Mouse (Mus musculus) neural tube, embryonic 13.5 days (tissue): Measurements from ENCODE around the gene Safb2. TPM values are rescaled to one million over a fixed set of nuclear protein-coding genes. Genes with fewer than 3 reads are reported as not detected.

Experiments
- polyA plus RNA-seq: library from polyadenylated mRNA; unstranded; fragments of >200 nt; fragmentation: Nextera tagmentation; extraction: Ambion mirVana; gene quantifications from 2 replicates; pipeline ENCODE4 v1.2.1, GENCODE M21; 2015

Safb2 gene
- polyA plus RNA-seq, 1 experiment from 2014 or later: 67.6 TPM

Other genes starting within 250 kb of the Safb2 start
- 251 and 260 TPM in 2 replicates for gene Ptprs, start 108.1 kb downstream of the Safb2 start, polyA plus RNA-seq
- not detected in 2 replicates for gene Znrf4, start 72.2 kb downstream of the Safb2 start, polyA plus RNA-seq
- 1.0 and 1.7 TPM in 2 replicates for gene Gm20219, start 30.2 kb downstream of the Safb2 start, polyA plus RNA-seq
- gene Safb, start 240 bp upstream of the Safb2 start, polyA plus RNA-seq: 104 and 136 TPM in 2 replicates
- gene 2410015M20Rik, start 25.2 kb upstream of the Safb2 start, polyA plus RNA-seq: 179 and 214 TPM in 2 replicates
- gene Rpl36, start 28.8 kb upstream of the Safb2 start, polyA plus RNA-seq: 1,004 and 1,135 TPM in 2 replicates
- gene Lonp1, start 42.3 kb upstream of the Safb2 start, polyA plus RNA-seq: 40.4 and 44.2 TPM in 2 replicates
- 0.90 and 1.7 TPM in 2 replicates for gene Catsperd, start 43.6 kb upstream of the Safb2 start, polyA plus RNA-seq
- gene Ranbp3, start 88.7 kb upstream of the Safb2 start, polyA plus RNA-seq: 90.7 and 94.7 TPM in 2 replicates
- 542 and 575 TPM in 2 replicates for gene Ndufa11, start 133.2 kb upstream of the Safb2 start, polyA plus RNA-seq
- 16.3 and 17.5 TPM in 2 replicates for gene Vmac, start 133.4 kb upstream of the Safb2 start, polyA plus RNA-seq
- gene Nrtn, start 172.9 kb upstream of the Safb2 start, polyA plus RNA-seq: 1.1 and 1.7 TPM in 2 replicates
- 61.5 and 64.6 TPM in 2 replicates for gene Dus3l, start 180.2 kb upstream of the Safb2 start, polyA plus RNA-seq
- gene Prr22, start 185.7 kb upstream of the Safb2 start, polyA plus RNA-seq: 0.95 and 1.1 TPM in 2 replicates
- gene Rfx2, start 246.4 kb upstream of the Safb2 start, polyA plus RNA-seq: 4.6 and 5.2 TPM in 2 replicates